Mouse (Mus musculus) ES-E14 (cell line): Measurements from ENCODE around the gene Ipcef1. TPM values are rescaled to one million over a fixed set of nuclear protein-coding genes. Genes with fewer than 3 reads are reported as not detected.

Source experiments
- DNase-seq: peaks from one replicate; pipeline ENCODE4 v3.0.0-alpha.2; 2013; ENCODE audit warnings: low read depth, low spot score
- H3K27ac ChIP-seq: 2 replicates; pipeline ENCODE4 v1.5.1; 2012; ENCODE audit warnings: low read depth, mild to moderate bottlenecking, low read length, moderate library complexity, mixed read lengths; ENCODE audit not compliant: poor library complexity, insufficient read depth, severe bottlenecking
- H3K36me3 ChIP-seq: 2 replicates; pipeline ENCODE4 v1.6.1; 2012; ENCODE audit warnings: mild to moderate bottlenecking, low read length, moderate library complexity, mixed read lengths; ENCODE audit not compliant: control insufficient read depth, poor library complexity, insufficient read depth, severe bottlenecking
- H3K4me1 ChIP-seq, 2 experiments: fragments of 150-350 bp in 1 of 2; sonication (generic) in 1 of 2; 2 replicates each; pipeline ENCODE4 v1.6.1; 2012; ENCODE audit warnings: low read length in 2 of 2, mild to moderate bottlenecking in 1 of 2, mixed read lengths in 1 of 2; ENCODE audit not compliant: control insufficient read depth in 2 of 2, insufficient read depth in 2 of 2, poor library complexity in 1 of 2
- H3K4me3 ChIP-seq, 2 experiments: fragments of 150-350 bp in 1 of 2; sonication (generic) in 1 of 2; 2 replicates each; pipeline ENCODE4 v1.5.1; 2012; ENCODE audit warnings: low read length in 2 of 2, low read depth in 1 of 2, mild to moderate bottlenecking in 1 of 2, mixed read lengths in 1 of 2; ENCODE audit not compliant: insufficient read depth in 1 of 2, poor library complexity in 1 of 2, severe bottlenecking in 1 of 2
- H3K9ac ChIP-seq: 2 replicates; pipeline ENCODE4 v1.6.1; 2012; ENCODE audit warnings: low read depth, mild to moderate bottlenecking, low read length, mixed read lengths; ENCODE audit not compliant: poor library complexity, insufficient read depth, severe bottlenecking
- H3K9me3 ChIP-seq: fragments of 150-350 bp; sonication (generic); 2 replicates; pipeline ENCODE4 v1.6.1; 2012; ENCODE audit warnings: low read depth, mild to moderate bottlenecking, low read length; ENCODE audit not compliant: control insufficient read depth, insufficient read depth
- CHD2 ChIP-seq: IDR thresholded peaks from 2 replicates; pipeline ENCODE4 v1.6.1; 2014; ENCODE audit warnings: mild to moderate bottlenecking, low read depth, low read length, inconsistent platforms
- HCFC1 ChIP-seq: IDR thresholded peaks from 2 replicates; pipeline ENCODE4 v1.6.1; 2012; ENCODE audit warnings: low read length, inconsistent platforms, borderline replicate concordance; ENCODE audit not compliant: insufficient read depth
- MAFK ChIP-seq: IDR thresholded peaks from 2 replicates; pipeline ENCODE4 v1.6.1; 2014; ENCODE audit warnings: mild to moderate bottlenecking, low read depth, low read length, inconsistent platforms; ENCODE audit not compliant: insufficient read depth
- ZC3H11A ChIP-seq: IDR thresholded peaks from 2 replicates; pipeline ENCODE4 v1.6.1; 2012; ENCODE audit warnings: low read depth, mild to moderate bottlenecking, inconsistent platforms, low read length, borderline replicate concordance
- ZNF384 ChIP-seq: IDR thresholded peaks from 2 replicates; pipeline ENCODE4 v1.6.1; 2012; ENCODE audit warnings: low read depth, low read length, inconsistent platforms
- in situ Hi-C, 2 experiments: fragments of 600-800 bp; cut with MboI; formaldehyde crosslinking; loops; one replicate each; pipeline ENCODE4 v1.15.1; 2025; ENCODE audit warnings: low sequenced_read_pairs in 2 of 2, inconsistent platforms in 1 of 2; ENCODE audit not compliant: unreplicated experiment in 2 of 2
- total RNA-seq: library from RNA; depleted of rRNA; stranded (reverse); fragments of 300-350 nt; gene quantifications from 2 replicates; pipeline ENCODE4 v1.2.3, GENCODE M21; 2012

The Ipcef1 gene
- total RNA-seq, 1 experiment = 0.13 TPM

DNA sequence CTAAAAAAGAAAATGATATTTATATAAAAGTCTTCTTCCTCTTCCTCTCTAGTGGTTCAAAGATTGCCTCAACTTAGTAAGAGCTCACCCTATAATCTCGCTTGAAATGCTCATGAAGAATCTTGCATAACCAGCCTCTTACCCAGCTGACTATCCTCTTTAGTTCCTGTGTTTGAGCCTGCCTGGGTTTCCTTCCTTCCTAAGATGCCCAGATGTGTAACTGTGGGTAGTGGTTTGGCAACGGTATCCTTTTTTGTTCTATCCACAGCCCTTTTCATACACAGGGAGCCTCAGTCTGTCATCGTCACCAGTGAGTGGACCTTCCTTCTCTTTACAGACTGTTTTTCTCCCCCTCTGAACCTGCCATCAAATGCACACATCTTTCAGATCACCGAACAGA is 66.0 kb downstream of the Ipcef1 start:
- Histone ChIP-seq H3K4me1 (no peaks in the 10 kb centered on the region), H3K27ac (no peak overlapping the region), H3K4me3 (no peak overlapping the region), H3K9me3 (no peaks in the 10 kb centered on the region), H3K36me3 (no peaks in the 10 kb centered on the region), H3K9ac (no peak overlapping the region)
- in situ Hi-C loops = no loop called here
- TF ChIP-seq HCFC1 (no peak), CHD2 (no peak), MAFK (no peak), ZNF384 (no peak), ZC3H11A (no peak)
- DNase-seq = no peak

DNA sequence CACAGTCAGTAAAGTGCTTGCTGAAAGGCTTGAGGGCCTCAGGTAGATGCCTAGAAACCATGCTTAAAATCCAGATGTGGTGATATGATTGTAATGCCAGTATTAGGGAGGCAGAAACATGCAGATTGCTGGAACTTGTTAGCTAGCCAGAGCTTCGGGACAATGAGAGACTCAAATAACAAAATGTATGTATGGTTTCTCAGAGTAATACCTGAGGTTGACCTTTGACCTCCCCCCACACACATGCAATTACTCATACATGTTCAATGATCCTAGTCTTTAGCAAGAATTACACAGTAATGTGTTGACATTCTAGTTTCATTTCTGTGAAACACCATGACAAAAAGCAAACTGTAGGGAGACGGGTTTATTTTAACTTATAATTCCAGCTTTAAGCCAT is 68.8 kb downstream of the Ipcef1 start:
- in situ Hi-C loops = no loop called here
- Histone ChIP-seq H3K36me3 (no peaks in the 10 kb centered on the region), H3K4me1 (no peaks in the 10 kb centered on the region), H3K9me3 (no peaks in the 10 kb centered on the region), H3K27ac (no peak overlapping the region), H3K9ac (no peak overlapping the region), H3K4me3 (no peak overlapping the region)
- TF ChIP-seq HCFC1 (no peak), ZC3H11A (no peak), MAFK (no peak), ZNF384 (no peak), CHD2 (no peak)
- DNase-seq = no peak

DNA sequence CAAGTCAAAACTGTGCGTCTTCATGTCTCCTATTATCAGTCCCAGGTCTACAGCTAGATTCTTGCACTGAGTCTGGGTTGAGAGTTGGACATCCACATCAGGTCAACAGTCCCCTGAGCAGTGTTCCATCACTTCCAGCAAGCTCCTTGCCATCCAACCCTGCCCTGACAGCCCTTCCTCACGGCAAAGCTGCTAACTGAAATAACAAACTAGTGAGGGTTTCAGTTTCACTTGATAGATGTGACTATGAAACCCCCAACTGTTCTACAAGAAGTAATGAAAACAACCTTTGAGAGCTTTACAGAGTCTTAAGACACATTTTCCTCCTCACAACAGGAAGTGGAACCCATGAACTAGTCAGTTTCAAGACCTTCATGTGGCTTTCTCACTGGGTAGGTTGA is 69.5 kb downstream of the Ipcef1 start:
- Histone ChIP-seq H3K4me3 (no peak overlapping the region), H3K36me3 (no peaks in the 10 kb centered on the region), H3K27ac (no peak overlapping the region), H3K4me1 (no peaks in the 10 kb centered on the region), H3K9me3 (no peaks in the 10 kb centered on the region), H3K9ac (no peak overlapping the region)
- in situ Hi-C loops = no loop called here
- DNase-seq = no peak
- TF ChIP-seq ZNF384 (no peak), MAFK (no peak), ZC3H11A (no peak)

DNA sequence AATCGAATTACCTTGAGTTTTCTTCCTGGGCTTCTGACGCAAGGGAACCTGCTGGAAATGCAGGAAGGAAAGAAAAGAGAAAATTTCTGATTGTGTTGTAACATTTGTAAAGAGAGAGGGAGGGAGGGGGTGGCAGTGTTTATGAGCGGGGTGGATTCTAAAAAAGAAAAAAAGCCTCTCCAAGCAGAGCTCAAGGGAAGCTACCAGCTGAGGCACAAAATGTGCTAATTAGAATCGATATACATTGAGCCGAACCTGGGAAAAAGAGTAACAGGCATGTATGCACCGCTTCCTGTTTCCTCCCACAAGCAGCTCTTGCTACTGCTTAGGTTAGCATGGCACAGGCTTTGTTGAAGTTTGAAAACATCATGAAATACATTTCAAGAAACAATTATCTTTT is 72.0 kb downstream of the Ipcef1 start:
- TF ChIP-seq CHD2 (no peak), ZNF384 (no peak), HCFC1 (no peak), ZC3H11A (no peak), MAFK (no peak)
- no peaks in the 10 kb centered on the region for H3K4me1 ChIP-seq
- no peak overlapping the region for H3K27ac ChIP-seq
- H3K9ac ChIP-seq = no peak overlapping the region
- H3K4me3 ChIP-seq = no peak overlapping the region
- in situ Hi-C loops = no loop called here
- no peak for DNase-seq
- H3K36me3 ChIP-seq = no peaks in the 10 kb centered on the region
- no peaks in the 10 kb centered on the region for H3K9me3 ChIP-seq

DNA sequence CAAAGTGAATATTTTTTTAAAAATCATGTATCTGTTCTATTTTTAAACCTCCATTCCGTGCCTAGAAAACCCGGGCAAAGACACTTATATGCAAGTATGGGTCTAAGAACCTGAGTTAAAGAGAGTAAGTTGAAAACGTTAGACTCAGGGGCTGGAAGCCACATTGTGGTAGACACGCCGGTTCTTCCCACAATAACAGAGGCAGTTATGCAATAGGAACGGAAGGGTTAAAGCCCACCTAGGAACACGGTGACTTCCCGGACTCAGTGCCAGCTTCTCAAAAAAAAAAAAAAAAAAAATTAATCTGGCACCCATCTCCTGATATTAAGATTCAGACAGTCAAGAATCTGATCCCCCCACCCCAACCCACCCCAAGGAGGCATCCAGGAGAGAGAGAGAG is 72.5 kb downstream of the Ipcef1 start:
- H3K27ac ChIP-seq = no peak overlapping the region
- in situ Hi-C loops = no loop called here
- no peaks in the 10 kb centered on the region for H3K9me3 ChIP-seq
- no peaks in the 10 kb centered on the region for H3K36me3 ChIP-seq
- no peaks in the 10 kb centered on the region for H3K4me1 ChIP-seq
- no peak overlapping the region for H3K4me3 ChIP-seq
- TF ChIP-seq HCFC1 (no peak), ZNF384 (no peak), CHD2 (no peak), MAFK (no peak), ZC3H11A (no peak)
- DNase-seq = no peak
- H3K9ac ChIP-seq = no peak overlapping the region
